Mouse (Mus musculus): ENCODE data around the gene Nagpa. TPM values are rescaled to one million over a fixed set of nuclear protein-coding genes. Genes with fewer than 3 reads are reported as not detected.

Nagpa gene
- polyA plus RNA-seq, 1 experiment from 2014 or later = 9.8 TPM

DNA sequence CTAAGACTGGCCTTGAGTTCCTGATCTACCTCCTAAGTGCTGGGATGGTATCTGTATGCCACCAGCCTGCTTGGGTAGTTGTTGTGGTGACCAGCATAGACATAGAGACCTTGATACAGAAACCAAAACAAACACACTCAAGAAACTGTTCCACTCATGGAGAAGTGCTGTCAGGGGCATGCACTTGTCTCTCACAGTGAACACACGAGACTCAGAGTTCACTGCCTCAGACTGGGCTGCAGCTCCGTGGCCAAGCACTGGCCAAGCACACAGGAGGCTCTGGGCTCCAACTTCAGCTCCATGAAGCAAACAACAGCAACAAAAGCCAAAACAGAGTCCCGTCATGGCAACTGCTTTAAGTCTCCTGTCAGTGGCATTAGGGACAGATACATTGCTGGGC, 48.8 kb downstream of the Nagpa start:
- Histone ChIP-seq H3K4me1 (replicated peaks; ENCODE audit: control insufficient read depth, insufficient read depth, low read length) (no peaks in the 10 kb centered on the region), H3K36me3 (ENCODE audit: control insufficient read depth, insufficient read depth, low read length) (no peaks in the 10 kb centered on the region), H3K4me2 (replicated peaks; ENCODE audit: low read depth, low read length) (no peak overlapping the region), H3K9me3 (ENCODE audit: control insufficient read depth, low read length) (no peaks in the 10 kb centered on the region), H3K27ac (ENCODE audit: low read depth, low read length) (no peak overlapping the region), H3K4me3 (ENCODE audit: low read depth, low read length) (no peak overlapping the region), H3K9ac (ENCODE audit: low read depth, low read length) (no peak overlapping the region), H3K27me3 (ENCODE audit: control insufficient read depth, insufficient read depth, low read length) (no peaks in the 10 kb centered on the region)
- DNase-seq (ENCODE audit: low spot score) (no peak), ATAC-seq (ENCODE audit: low FRiP score) (no peak)
- 59% methylated on average over 3 of the region's 3 CpGs for WGBS

DNA sequence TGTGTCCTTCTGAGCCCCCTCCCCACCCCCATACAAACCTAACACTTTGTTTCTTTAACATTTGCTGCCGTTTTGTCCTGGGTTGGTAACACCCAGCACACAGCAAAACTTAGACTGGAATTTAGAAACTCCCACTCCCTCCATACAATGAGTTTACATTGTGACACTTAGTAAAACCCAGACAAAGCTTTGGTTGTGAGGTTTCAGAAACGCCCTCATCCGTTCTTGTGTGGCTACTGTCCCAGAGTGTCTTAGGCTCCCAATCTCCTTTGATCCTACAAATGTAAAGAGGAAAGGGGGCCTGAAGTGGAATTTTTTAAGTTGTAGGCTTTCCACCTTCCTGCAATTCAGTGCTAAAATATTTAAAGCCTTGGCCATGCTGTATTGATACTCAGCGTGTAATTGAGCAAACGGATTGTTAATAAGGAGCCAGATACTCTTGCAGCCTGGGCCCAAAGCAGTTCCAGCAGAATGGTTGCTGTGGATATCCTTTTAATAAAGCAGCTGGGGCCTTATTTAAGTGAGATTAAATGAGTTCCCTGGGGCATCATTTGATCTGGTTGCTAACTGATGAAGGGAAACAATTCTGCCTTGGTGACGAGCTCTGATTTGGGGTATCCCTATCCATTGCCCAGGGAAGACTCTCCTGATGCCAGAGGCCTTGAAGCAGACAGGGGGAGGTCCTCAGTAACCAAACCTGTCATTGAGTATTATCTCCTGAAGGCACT, 50.3 kb downstream of the Nagpa start:
- H3K27me3 ChIP-seq (ENCODE audit: control insufficient read depth, insufficient read depth, low read length) = peaks cover 3% of the 10 kb centered on the region; the same call in 1 of the 2 replicates
- no peak overlapping the region for H3K4me3 ChIP-seq (ENCODE audit: low read depth, low read length)
- H3K4me2 ChIP-seq (replicated peaks; ENCODE audit: low read depth, low read length) = no peak overlapping the region
- H3K9me3 ChIP-seq (ENCODE audit: control insufficient read depth, low read length) = no peaks in the 10 kb centered on the region
- no peak overlapping the region for H3K9ac ChIP-seq (ENCODE audit: low read depth, low read length)
- H3K36me3 ChIP-seq (ENCODE audit: control insufficient read depth, insufficient read depth, low read length) = no peaks in the 10 kb centered on the region
- no peaks in the 10 kb centered on the region for H3K4me1 ChIP-seq (replicated peaks; ENCODE audit: control insufficient read depth, insufficient read depth, low read length)
- ATAC-seq (ENCODE audit: low FRiP score) = no peak; the same call in 1 of the 2 replicates
- peak; percentile 42 for DNase-seq (ENCODE audit: low spot score)
- H3K27ac ChIP-seq (ENCODE audit: low read depth, low read length) = 0 out of 2 replicates have a peak overlapping the region, but pooled peaks have one; percentile 53
- WGBS = 46% methylated on average over 6 of the region's 6 CpGs

DNA sequence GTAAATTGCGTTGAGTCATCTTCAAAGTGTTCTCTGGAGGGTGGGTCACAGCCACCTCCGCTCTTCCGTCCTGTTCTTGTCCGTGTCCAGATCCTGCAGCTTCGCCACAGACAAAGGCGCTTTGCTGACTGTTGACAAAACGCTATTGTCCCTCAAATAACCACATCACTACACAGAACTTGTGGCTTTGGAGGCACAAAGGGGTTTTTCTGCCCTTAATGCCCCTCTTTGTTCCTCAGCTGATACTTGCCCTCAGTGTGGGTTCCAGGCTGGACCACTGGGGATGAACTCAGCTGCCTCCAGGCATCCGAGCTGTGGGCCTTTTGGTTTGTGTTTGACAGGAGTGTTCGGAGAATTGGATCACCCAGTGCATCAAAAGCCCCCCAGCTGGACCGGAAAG, 53.3 kb downstream of the Nagpa start:
- Histone ChIP-seq H3K9me3 (ENCODE audit: control insufficient read depth, low read length) (no peaks in the 10 kb centered on the region), H3K4me2 (replicated peaks; ENCODE audit: low read depth, low read length) (no peak overlapping the region), H3K9ac (ENCODE audit: low read depth, low read length) (no peak overlapping the region), H3K27ac (ENCODE audit: low read depth, low read length) (no peak overlapping the region), H3K4me3 (ENCODE audit: low read depth, low read length) (no peak overlapping the region), H3K27me3 (ENCODE audit: control insufficient read depth, insufficient read depth, low read length) (peaks cover 3% of the 10 kb centered on the region; the same call in 1 of the 2 replicates), H3K4me1 (replicated peaks; ENCODE audit: control insufficient read depth, insufficient read depth, low read length) (no peaks in the 10 kb centered on the region), H3K36me3 (ENCODE audit: control insufficient read depth, insufficient read depth, low read length) (no peaks in the 10 kb centered on the region)
- WGBS = 57% methylated on average over 10 of the region's 10 CpGs
- ATAC-seq (ENCODE audit: low FRiP score) (no peak), DNase-seq (ENCODE audit: low spot score) (no peak)

DNA sequence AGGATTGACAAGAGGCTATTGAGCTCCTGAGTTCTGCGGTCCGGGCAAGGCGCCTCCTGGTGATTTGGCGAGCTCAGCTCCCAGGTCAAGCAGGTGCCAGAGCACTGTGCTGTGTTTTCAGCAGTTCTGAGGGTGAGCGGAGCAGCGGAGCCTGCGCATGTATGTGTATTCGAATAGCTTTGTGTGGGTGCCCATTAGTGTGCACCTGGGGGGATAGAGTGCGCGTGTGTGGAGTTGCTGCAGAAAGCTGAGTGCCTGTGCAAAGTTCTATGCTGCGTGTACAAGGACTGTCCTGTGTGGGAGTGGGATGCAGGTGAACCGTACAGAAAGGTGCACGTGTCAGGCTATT, 56.8 kb downstream of the Nagpa start, which contains the start of gene Sec14l5:
Sec14l5 (plus strand) TSS at position 73 of the 349 bp plus-strand sequence.
- Histone ChIP-seq H3K9ac (ENCODE audit: low read depth, low read length) (peak within 1 kb of the TSS; percentile 33; the same call in 1 of the 2 replicates), H3K27ac (ENCODE audit: low read depth, low read length) (no peak within 1 kb of the TSS), H3K36me3 (ENCODE audit: control insufficient read depth, insufficient read depth, low read length) (no peaks in the 10 kb centered on the region), H3K4me1 (replicated peaks; ENCODE audit: control insufficient read depth, insufficient read depth, low read length) (no peaks in the 10 kb centered on the region), H3K27me3 (ENCODE audit: control insufficient read depth, insufficient read depth, low read length) (peaks cover 3% of the 10 kb centered on the region; the same call in 1 of the 2 replicates), H3K9me3 (ENCODE audit: control insufficient read depth, low read length) (no peaks in the 10 kb centered on the region), H3K4me3 (ENCODE audit: low read depth, low read length) (peak within 1 kb of the TSS; percentile 22), H3K4me2 (replicated peaks; ENCODE audit: low read depth, low read length) (peak within 1 kb of the TSS; percentile 31)
- ATAC-seq (ENCODE audit: low FRiP score) = peak; percentile 48
- DNase-seq (ENCODE audit: low spot score) = no peak
- WGBS = 23% methylated on average over 13 of the region's 13 CpGs

DNA sequence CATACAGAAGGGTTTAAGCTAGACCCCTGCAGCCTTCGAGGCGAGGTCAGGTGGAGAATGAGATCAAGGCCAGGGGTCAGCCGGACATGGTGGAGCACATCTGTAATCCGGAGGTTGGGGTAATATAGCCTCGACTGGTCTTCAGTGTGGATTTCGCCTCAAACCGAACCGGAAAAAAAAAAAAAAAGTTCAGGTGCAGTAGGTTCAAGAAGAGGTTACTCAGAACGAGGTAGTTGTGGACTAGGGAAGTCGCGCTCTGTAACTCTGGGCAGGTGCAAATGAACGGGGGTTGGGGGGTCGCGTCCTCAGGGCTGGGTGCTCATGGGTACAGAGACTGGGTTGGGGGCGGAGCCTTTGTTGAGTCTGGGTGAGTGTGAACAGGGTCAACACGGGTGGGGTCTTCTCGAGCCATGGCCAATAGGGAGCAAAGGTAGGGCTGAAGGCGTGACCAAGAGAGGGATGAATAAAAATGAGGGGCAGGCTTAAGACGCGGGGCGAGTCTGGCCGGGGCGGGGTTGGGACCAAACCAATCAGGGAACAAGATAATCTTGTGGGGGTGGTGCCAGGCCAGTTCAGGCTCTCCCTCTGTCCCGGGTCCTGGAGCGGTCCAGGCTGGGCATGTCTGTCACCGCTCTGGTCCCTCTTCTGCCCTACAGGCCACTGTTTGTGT, 57.3 kb downstream of the Nagpa start:
- peak overlapping the region; percentile 31 for H3K4me2 ChIP-seq (replicated peaks; ENCODE audit: low read depth, low read length)
- ATAC-seq (ENCODE audit: low FRiP score) (peak; percentile 93), DNase-seq (ENCODE audit: low spot score) (peak; percentile 74)
- no peaks in the 10 kb centered on the region for H3K9me3 ChIP-seq (ENCODE audit: control insufficient read depth, low read length)
- H3K4me1 ChIP-seq (replicated peaks; ENCODE audit: control insufficient read depth, insufficient read depth, low read length) = no peaks in the 10 kb centered on the region
- peak overlapping the region; percentile 33; the same call in 1 of the 2 replicates for H3K9ac ChIP-seq (ENCODE audit: low read depth, low read length)
- H3K27me3 ChIP-seq (ENCODE audit: control insufficient read depth, insufficient read depth, low read length) = peaks cover 3% of the 10 kb centered on the region; the same call in 1 of the 2 replicates
- WGBS = 3% methylated on average over 26 of the region's 26 CpGs
- no peaks in the 10 kb centered on the region for H3K36me3 ChIP-seq (ENCODE audit: control insufficient read depth, insufficient read depth, low read length)
- peak overlapping the region; percentile 22 for H3K4me3 ChIP-seq (ENCODE audit: low read depth, low read length)
- H3K27ac ChIP-seq (ENCODE audit: low read depth, low read length) = no peak overlapping the region

DNA sequence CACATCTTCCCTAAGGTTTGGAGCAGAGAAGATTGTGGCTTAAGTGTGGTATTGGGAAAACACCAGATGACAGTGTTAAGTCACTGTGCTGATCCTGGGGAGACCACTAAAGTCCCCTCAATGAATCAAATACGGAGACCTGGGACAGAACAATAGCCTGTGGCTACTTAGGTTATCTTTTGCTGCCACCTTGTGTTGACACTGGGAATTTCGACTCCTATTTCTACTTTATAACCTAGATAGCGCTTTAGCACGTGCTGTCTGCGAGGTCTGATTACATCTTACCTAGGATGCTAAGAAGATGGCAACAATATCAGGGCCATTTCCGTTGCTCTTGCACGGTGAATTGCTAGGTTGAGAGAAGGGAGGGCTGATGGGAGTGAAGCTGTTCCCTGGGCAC, 58.2 kb downstream of the Nagpa start:
- Histone ChIP-seq H3K27me3 (ENCODE audit: control insufficient read depth, insufficient read depth, low read length) (peaks cover 3% of the 10 kb centered on the region; the same call in 1 of the 2 replicates), H3K9me3 (ENCODE audit: control insufficient read depth, low read length) (no peaks in the 10 kb centered on the region), H3K27ac (ENCODE audit: low read depth, low read length) (no peak overlapping the region), H3K36me3 (ENCODE audit: control insufficient read depth, insufficient read depth, low read length) (no peaks in the 10 kb centered on the region), H3K4me3 (ENCODE audit: low read depth, low read length) (no peak overlapping the region), H3K9ac (ENCODE audit: low read depth, low read length) (no peak overlapping the region; the same call in 1 of the 2 replicates), H3K4me1 (replicated peaks; ENCODE audit: control insufficient read depth, insufficient read depth, low read length) (no peaks in the 10 kb centered on the region), H3K4me2 (replicated peaks; ENCODE audit: low read depth, low read length) (peak overlapping the region; percentile 23; the same call in 1 of the 2 replicates)
- ATAC-seq (ENCODE audit: low FRiP score) (peak; percentile 43), DNase-seq (ENCODE audit: low spot score) (peak; percentile 91)
- 0% methylated on average over 7 of the region's 7 CpGs for WGBS

Other genes with a start within 250 kb of the Nagpa start
- gene Anks3, start 239.8 kb downstream of the Nagpa start, polyA plus RNA-seq (2014; fragmentation: Nextera tagmentation; extraction: Ambion mirVana) = 41.1 and 46.6 TPM in 2 replicates
- gene Sept12, start 206.2 kb downstream of the Nagpa start, polyA plus RNA-seq (2014; fragmentation: Nextera tagmentation; extraction: Ambion mirVana) = not detected in 2 replicates
- 3.5 and 4.5 TPM in 2 replicates for gene Smim22, start 196.7 kb downstream of the Nagpa start, polyA plus RNA-seq (2014; fragmentation: Nextera tagmentation; extraction: Ambion mirVana)
- gene Rogdi, start 190.5 kb downstream of the Nagpa start, polyA plus RNA-seq (2014; fragmentation: Nextera tagmentation; extraction: Ambion mirVana) = 74.1 and 84.9 TPM in 2 replicates
- 112 and 168 TPM in 2 replicates for gene Glyr1, start 154.1 kb downstream of the Nagpa start, polyA plus RNA-seq (2014; fragmentation: Nextera tagmentation; extraction: Ambion mirVana)
- 23.4 and 25.1 TPM in 2 replicates for gene Ubn1, start 154.0 kb downstream of the Nagpa start, polyA plus RNA-seq (2014; fragmentation: Nextera tagmentation; extraction: Ambion mirVana)
- gene Ppl, start 71.6 kb downstream of the Nagpa start, polyA plus RNA-seq (2014; fragmentation: Nextera tagmentation; extraction: Ambion mirVana) = 0.81 and 1.2 TPM in 2 replicates
- gene Sec14l5, start 56.9 kb downstream of the Nagpa start, polyA plus RNA-seq (2014; fragmentation: Nextera tagmentation; extraction: Ambion mirVana) = 0.54 and 0.62 TPM in 2 replicates
- 5.3 and 7.0 TPM in 2 replicates for gene AU021092, start 18.3 kb upstream of the Nagpa start, polyA plus RNA-seq (2014; fragmentation: Nextera tagmentation; extraction: Ambion mirVana)
- gene Alg1, start 29.6 kb upstream of the Nagpa start, polyA plus RNA-seq (2014; fragmentation: Nextera tagmentation; extraction: Ambion mirVana) = 25.5 and 28.1 TPM in 2 replicates
- gene Eef2kmt, start 52.0 kb upstream of the Nagpa start, polyA plus RNA-seq (2014; fragmentation: Nextera tagmentation; extraction: Ambion mirVana) = 13.0 and 14.5 TPM in 2 replicates